19 mouse cellular contexts compared by ENCODE assay signal in genomic region chr16:94401636-94402035, GRCm38 (mm10). TPM values are rescaled to one million over a fixed set of nuclear protein-coding genes. Genes with fewer than 3 reads are reported as not detected.
DNase-seq lines count a peak whose midpoint lies in the region; ATAC-seq lines count a peak whose summit lies in the region.
"Had no signal": no experiment of that assay in that cellular context is flagged by ENCODE, and none has a peak within 500 bp of the region (broad histone marks: within the 10 kb centered on the region; RNA-seq: fewer than 3 reads in every experiment).

No protein-coding gene starts in this region.

- peak overlapping the region; percentile 9 for H3K27ac ChIP-seq in heart, embryonic 15.5 days
- no peak overlapping the region for H3K27ac ChIP-seq in intestine, embryonic 16.5 days (ENCODE audit: low read length)
- no peak overlapping the region for H3K27ac ChIP-seq in forebrain, embryonic 16.5 days (ENCODE audit: low read length)
- H3K27ac ChIP-seq: hindbrain, embryonic 15.5 days; limb, embryonic 15.5 days; liver, embryonic 15.5 days; macrophage; midbrain, embryonic 12.5 days; neural tube, embryonic 12.5 days had no signal

- no peak overlapping the region for H3K4me3 ChIP-seq in heart, embryonic 15.5 days
- H3K4me3 ChIP-seq in intestine, embryonic 16.5 days (ENCODE audit: low read length): no peak overlapping the region
- H3K4me3 ChIP-seq in forebrain, embryonic 16.5 days (replicated peaks; ENCODE audit: low read length): no peak overlapping the region
- H3K4me3 ChIP-seq: embryonic facial prominence, embryonic 15.5 days; hindbrain, embryonic 15.5 days; limb, embryonic 15.5 days; liver, embryonic 15.5 days; midbrain, embryonic 12.5 days; neural tube, embryonic 12.5 days had no signal

- DNase-seq in adrenal gland, postnatal 25 days: peak; percentile 12
- no peak for DNase-seq in adrenal gland, adult 18-20 months (ENCODE audit: low spot score in 2 of 2)
- DNase-seq in heart, adult 9 months (ENCODE audit: low spot score in 2 of 2): no peak
- DNase-seq in spleen, postnatal 14 days (ENCODE audit: low spot score in 2 of 2): no peak
- DNase-seq: cerebellum, adult 8-10 months; heart, postnatal 36 days; kidney, adult 18-20 months had no signal

- H3K36me3 ChIP-seq in heart, embryonic 15.5 days: peaks cover 11% of the 10 kb centered on the region
- no peaks in the 10 kb centered on the region for H3K36me3 ChIP-seq in intestine, embryonic 16.5 days (ENCODE audit: control insufficient read depth, insufficient read depth, low read length)
- H3K36me3 ChIP-seq in forebrain, embryonic 16.5 days (ENCODE audit: control insufficient read depth, insufficient read depth): peaks cover 15% of the 10 kb centered on the region; the same call in 1 of the 2 replicates

- no peaks in the 10 kb centered on the region for H3K27me3 ChIP-seq in heart, embryonic 15.5 days
- no peaks in the 10 kb centered on the region for H3K27me3 ChIP-seq in intestine, embryonic 16.5 days (replicated peaks; ENCODE audit: control insufficient read depth, insufficient read depth, low read length)
- H3K27me3 ChIP-seq in forebrain, embryonic 16.5 days (replicated peaks; ENCODE audit: control insufficient read depth, insufficient read depth, low read length): no peaks in the 10 kb centered on the region
- H3K27me3 ChIP-seq: embryonic facial prominence, embryonic 15.5 days; hindbrain, embryonic 15.5 days; limb, embryonic 15.5 days; liver, embryonic 15.5 days; midbrain, embryonic 12.5 days; neural tube, embryonic 12.5 days had no signal

- ATAC-seq in heart, embryonic 15.5 days (replicated peaks; ENCODE audit: insufficient number of reproducible peaks, insufficient read depth, low FRiP score, low read depth): no peak
- peak; percentile 1 for ATAC-seq in activated CD4-positive, CD25-positive, alpha-beta regulatory T cell, adult 4 months
- ATAC-seq in intestine, embryonic 16.5 days: peak; percentile 26; the same call in 1 of the 2 replicates
- ATAC-seq in forebrain, embryonic 16.5 days: no peak

- no peaks in the 10 kb centered on the region for H3K9me3 ChIP-seq in heart, embryonic 15.5 days (replicated peaks)
- no peaks in the 10 kb centered on the region for H3K9me3 ChIP-seq in intestine, embryonic 16.5 days (ENCODE audit: control insufficient read depth, low read length)
- H3K9me3 ChIP-seq in forebrain, embryonic 16.5 days (ENCODE audit: control insufficient read depth, low read length): no peaks in the 10 kb centered on the region
- H3K9me3 ChIP-seq: embryonic facial prominence, embryonic 15.5 days; hindbrain, embryonic 15.5 days; limb, embryonic 15.5 days; liver, embryonic 15.5 days; midbrain, embryonic 12.5 days; neural tube, embryonic 12.5 days had no signal

- 20% methylated on average over 2 of the region's 2 CpGs for WGBS in heart, embryonic 15.5 days
- 22% methylated on average over 2 of the region's 2 CpGs for WGBS in intestine, embryonic 16.5 days
- 51% methylated on average over 2 of the region's 2 CpGs for WGBS in forebrain, embryonic 16.5 days

- H3K9ac ChIP-seq in heart, embryonic 15.5 days: no peak overlapping the region
- H3K9ac ChIP-seq in intestine, embryonic 16.5 days (ENCODE audit: low read depth, low read length): no peak overlapping the region
- H3K9ac ChIP-seq in forebrain, embryonic 16.5 days (replicated peaks; ENCODE audit: low read depth, low read length): no peak overlapping the region
- H3K9ac ChIP-seq: embryonic facial prominence, embryonic 15.5 days; hindbrain, embryonic 15.5 days; limb, embryonic 15.5 days; liver, embryonic 15.5 days; midbrain, embryonic 12.5 days; neural tube, embryonic 12.5 days had no signal

- H3K4me1 ChIP-seq in heart, embryonic 15.5 days (replicated peaks): peaks cover 27% of the 10 kb centered on the region
- H3K4me1 ChIP-seq in intestine, embryonic 16.5 days (ENCODE audit: control insufficient read depth, insufficient read depth, low read length): no peaks in the 10 kb centered on the region; the same call in 1 of the 2 replicates
- peaks cover 4% of the 10 kb centered on the region; the same call in 1 of the 2 replicates for H3K4me1 ChIP-seq in forebrain, embryonic 16.5 days (replicated peaks; ENCODE audit: control insufficient read depth, insufficient read depth, low read length)
- H3K4me1 ChIP-seq: hindbrain, embryonic 15.5 days; limb, embryonic 15.5 days; midbrain, embryonic 12.5 days had no signal

- no peak overlapping the region for H3K4me2 ChIP-seq in heart, embryonic 15.5 days
- no peak overlapping the region for H3K4me2 ChIP-seq in intestine, embryonic 16.5 days (ENCODE audit: low read depth, low read length)
- H3K4me2 ChIP-seq in forebrain, embryonic 16.5 days (ENCODE audit: low read length): no peak overlapping the region
- H3K4me2 ChIP-seq: embryonic facial prominence, embryonic 15.5 days; heart, embryonic 11.5 days; hindbrain, embryonic 15.5 days; limb, embryonic 15.5 days; liver, embryonic 15.5 days; midbrain, embryonic 12.5 days; neural tube, embryonic 12.5 days had no signal

RNA-seq across cellular contexts. Expression of gene Pigp, which starts 30.0 kb away (rescaled TPM):
- 88.4 and 110 TPM in 2 replicates for total RNA-seq in adrenal gland, postnatal 25 days (2021)
- total RNA-seq in adrenal gland, adult 18-20 months (2021): 10 to 100 TPM; 65.4 to 95.0 TPM
- 96.2 and 112 TPM in 2 replicates for polyA plus RNA-seq in heart, embryonic 15.5 days (2015; fragmentation: Nextera tagmentation; extraction: Ambion mirVana)
- 10 to 100 TPM; 57.2 to 72.6 TPM for polyA plus RNA-seq in activated CD4-positive, CD25-positive, alpha-beta regulatory T cell, adult 4 months (2017; shearing (Covaris generic))
- polyA plus RNA-seq in intestine, embryonic 16.5 days (2015; fragmentation: Nextera tagmentation; extraction: Ambion mirVana): 121 and 129 TPM in 2 replicates
- 117 and 120 TPM in 2 replicates for polyA plus RNA-seq in forebrain, embryonic 16.5 days (2015; fragmentation: Nextera tagmentation; extraction: Ambion mirVana)

RNA-seq across cellular contexts. Expression of gene Ttc3, which starts 31.2 kb away (rescaled TPM):
- 124 and 136 TPM in 2 replicates for total RNA-seq in adrenal gland, postnatal 25 days (2021)
- 100 to 1,000 TPM in 1 of 2 experiments, 10 to 100 TPM in 1; 93.2 to 101 TPM for total RNA-seq in adrenal gland, adult 18-20 months (2021)
- 151 and 153 TPM in 2 replicates for polyA plus RNA-seq in heart, embryonic 15.5 days (2015; fragmentation: Nextera tagmentation; extraction: Ambion mirVana)
- polyA plus RNA-seq in activated CD4-positive, CD25-positive, alpha-beta regulatory T cell, adult 4 months (2017; shearing (Covaris generic)): 10 to 100 TPM; 47.7 to 53.5 TPM
- polyA plus RNA-seq in intestine, embryonic 16.5 days (2015; fragmentation: Nextera tagmentation; extraction: Ambion mirVana): 120 and 128 TPM in 2 replicates
- polyA plus RNA-seq in forebrain, embryonic 16.5 days (2015; fragmentation: Nextera tagmentation; extraction: Ambion mirVana): 831 and 875 TPM in 2 replicates

Comparison
In these comparisons a context has a peak if more than half of its experiments do, and no peak if none do; other contexts are left out.
1. ATAC-seq: peak in activated CD4-positive, CD25-positive, alpha-beta regulatory T cell, adult 4 months (single experiment) and intestine, embryonic 16.5 days (single experiment); none in heart, embryonic 15.5 days (single experiment) and forebrain, embryonic 16.5 days (single experiment).